Mouse (Mus musculus): Measurements from ENCODE around the gene Mbnl2. TPM values are rescaled to one million over a fixed set of nuclear protein-coding genes. Genes with fewer than 3 reads are reported as not detected.

Mbnl2 gene
- polyA plus RNA-seq, 1 experiment from 2014 or later: 28.9 TPM

GRCm38 (mm10) chr14:120291226-120291757 lies 15.8 kb downstream of the Mbnl2 start:
- Histone ChIP-seq H3K9me3 (replicated peaks) (no peaks in the 10 kb centered on the region), H3K4me2 (no peak overlapping the region), H3K36me3 (no peaks in the 10 kb centered on the region), H3K9ac (replicated peaks) (no peak overlapping the region), H3K27me3 (replicated peaks) (no peaks in the 10 kb centered on the region), H3K4me1 (peaks cover 28% of the 10 kb centered on the region), H3K4me3 (replicated peaks) (no peak overlapping the region), H3K27ac (replicated peaks) (no peak overlapping the region)
- 94% methylated on average over 13 of the region's 13 CpGs for WGBS
- no peak for ATAC-seq (ENCODE audit: low FRiP score)

- no peak overlapping the region for H3K4me2 ChIP-seq
- ATAC-seq (ENCODE audit: low FRiP score): no peak
- WGBS: 85% methylated on average over 5 of the region's 5 CpGs
- no peaks in the 10 kb centered on the region for H3K27me3 ChIP-seq (replicated peaks)
- H3K9me3 ChIP-seq (replicated peaks): no peaks in the 10 kb centered on the region
- H3K4me1 ChIP-seq: peaks cover 29% of the 10 kb centered on the region
- H3K36me3 ChIP-seq: no peaks in the 10 kb centered on the region
- no peak overlapping the region for H3K4me3 ChIP-seq (replicated peaks)
- H3K27ac ChIP-seq (replicated peaks): no peak overlapping the region
- no peak overlapping the region for H3K9ac ChIP-seq (replicated peaks)
These were observed 16.7 kb downstream of the Mbnl2 start for GRCm38 (mm10) chr14:120292133-120292532.

- no peaks in the 10 kb centered on the region for H3K9me3 ChIP-seq (replicated peaks)
- no peaks in the 10 kb centered on the region for H3K27me3 ChIP-seq (replicated peaks)
- H3K27ac ChIP-seq (replicated peaks): no peak overlapping the region
- WGBS: 86% methylated on average over 6 of the region's 6 CpGs
- no peak overlapping the region for H3K4me3 ChIP-seq (replicated peaks)
- H3K36me3 ChIP-seq: no peaks in the 10 kb centered on the region
- H3K4me2 ChIP-seq: no peak overlapping the region
- no peak overlapping the region for H3K9ac ChIP-seq (replicated peaks)
- peaks cover 29% of the 10 kb centered on the region for H3K4me1 ChIP-seq
- ATAC-seq (ENCODE audit: low FRiP score): no peak
These were observed 17.2 kb downstream of the Mbnl2 start for GRCm38 (mm10) chr14:120292617-120293195.

GRCm38 (mm10) chr14:120294480-120294879 lies 19.0 kb downstream of the Mbnl2 start:
- Histone ChIP-seq H3K9ac (replicated peaks) (no peak overlapping the region), H3K36me3 (no peaks in the 10 kb centered on the region), H3K4me2 (no peak overlapping the region), H3K27ac (replicated peaks) (no peak overlapping the region), H3K4me1 (peaks cover 25% of the 10 kb centered on the region), H3K27me3 (replicated peaks) (no peaks in the 10 kb centered on the region), H3K9me3 (replicated peaks) (no peaks in the 10 kb centered on the region), H3K4me3 (replicated peaks) (no peak overlapping the region)
- WGBS: 92% methylated on average over 6 of the region's 6 CpGs
- no peak for ATAC-seq (ENCODE audit: low FRiP score)

- Histone ChIP-seq H3K4me2 (no peak overlapping the region), H3K4me3 (replicated peaks) (no peak overlapping the region), H3K27me3 (replicated peaks) (no peaks in the 10 kb centered on the region), H3K9me3 (replicated peaks) (no peaks in the 10 kb centered on the region), H3K27ac (replicated peaks) (no peak overlapping the region; the same call in 1 of the 2 replicates), H3K9ac (replicated peaks) (no peak overlapping the region), H3K36me3 (no peaks in the 10 kb centered on the region), H3K4me1 (peaks cover 33% of the 10 kb centered on the region)
- no peak for ATAC-seq (ENCODE audit: low FRiP score)
- WGBS: 82% methylated on average over 13 of the region's 13 CpGs
These were observed 20.1 kb downstream of the Mbnl2 start for GRCm38 (mm10) chr14:120295355-120296220.

GRCm38 (mm10) chr14:120296231-120297006 lies 20.9 kb downstream of the Mbnl2 start:
- H3K27ac ChIP-seq (replicated peaks): 0 out of 2 replicates have a peak overlapping the region, but pooled peaks have one; percentile 10
- H3K9ac ChIP-seq (replicated peaks): no peak overlapping the region
- 72% methylated on average over 17 of the region's 17 CpGs for WGBS
- no peak overlapping the region for H3K4me3 ChIP-seq (replicated peaks)
- no peak for ATAC-seq (ENCODE audit: low FRiP score)
- no peaks in the 10 kb centered on the region for H3K36me3 ChIP-seq
- H3K27me3 ChIP-seq (replicated peaks): no peaks in the 10 kb centered on the region
- no peak overlapping the region for H3K4me2 ChIP-seq
- H3K9me3 ChIP-seq (replicated peaks): no peaks in the 10 kb centered on the region
- peaks cover 33% of the 10 kb centered on the region for H3K4me1 ChIP-seq

GRCm38 (mm10) chr14:120297137-120297749 lies 21.8 kb downstream of the Mbnl2 start:
- no peak overlapping the region for H3K4me3 ChIP-seq (replicated peaks)
- H3K4me2 ChIP-seq: 0 out of 2 replicates have a peak overlapping the region, but pooled peaks have one; percentile 15
- peaks cover 33% of the 10 kb centered on the region for H3K4me1 ChIP-seq
- no peaks in the 10 kb centered on the region for H3K27me3 ChIP-seq (replicated peaks)
- H3K9ac ChIP-seq (replicated peaks): no peak overlapping the region
- WGBS: 54% methylated on average over 16 of the region's 16 CpGs
- 0 out of 2 replicates have a peak overlapping the region, but pooled peaks have one; percentile 41 for H3K27ac ChIP-seq (replicated peaks)
- H3K36me3 ChIP-seq: no peaks in the 10 kb centered on the region
- H3K9me3 ChIP-seq (replicated peaks): no peaks in the 10 kb centered on the region
- no peak for ATAC-seq (ENCODE audit: low FRiP score)

GRCm38 (mm10) chr14:120297833-120298232 lies 22.4 kb downstream of the Mbnl2 start:
- 55% methylated on average over 6 of the region's 6 CpGs for WGBS
- H3K9ac ChIP-seq (replicated peaks): no peak overlapping the region
- ATAC-seq (ENCODE audit: low FRiP score): no peak
- H3K27me3 ChIP-seq (replicated peaks): no peaks in the 10 kb centered on the region
- peaks cover 34% of the 10 kb centered on the region for H3K4me1 ChIP-seq
- H3K4me2 ChIP-seq: no peak overlapping the region
- 0 out of 2 replicates have a peak overlapping the region, but pooled peaks have one; percentile 41 for H3K27ac ChIP-seq (replicated peaks)
- H3K4me3 ChIP-seq (replicated peaks): no peak overlapping the region
- H3K9me3 ChIP-seq (replicated peaks): no peaks in the 10 kb centered on the region
- H3K36me3 ChIP-seq: no peaks in the 10 kb centered on the region

GRCm38 (mm10) chr14:120298439-120298838 lies 23.0 kb downstream of the Mbnl2 start:
- no peak overlapping the region for H3K9ac ChIP-seq (replicated peaks)

GRCm38 (mm10) chr14:120299716-120300115 lies 24.2 kb downstream of the Mbnl2 start:
- no peak for ATAC-seq (ENCODE audit: low FRiP score)
- no peaks in the 10 kb centered on the region for H3K9me3 ChIP-seq (replicated peaks)
- no peak overlapping the region for H3K27ac ChIP-seq (replicated peaks)
- H3K4me3 ChIP-seq (replicated peaks): no peak overlapping the region
- no peaks in the 10 kb centered on the region for H3K36me3 ChIP-seq
- no peaks in the 10 kb centered on the region for H3K27me3 ChIP-seq (replicated peaks)
- no peak overlapping the region for H3K4me2 ChIP-seq
- H3K4me1 ChIP-seq: peaks cover 40% of the 10 kb centered on the region
- no peak overlapping the region for H3K9ac ChIP-seq (replicated peaks)
- WGBS: 61% methylated on average over 3 of the region's 3 CpGs

More at GRCm38 (mm10) chr14:120298439-120298838, 23.0 kb downstream of the Mbnl2 start:
- peaks cover 40% of the 10 kb centered on the region for H3K4me1 ChIP-seq
- no peak overlapping the region for H3K27ac ChIP-seq (replicated peaks)
- no peaks in the 10 kb centered on the region for H3K36me3 ChIP-seq
- H3K4me2 ChIP-seq: no peak overlapping the region
- ATAC-seq (ENCODE audit: low FRiP score): no peak
- no peaks in the 10 kb centered on the region for H3K9me3 ChIP-seq (replicated peaks)
- no peak overlapping the region for H3K4me3 ChIP-seq (replicated peaks)
- 85% methylated on average over 5 of the region's 5 CpGs for WGBS
- H3K27me3 ChIP-seq (replicated peaks): no peaks in the 10 kb centered on the region

GRCm38 (mm10) chr14:120300191-120300590 lies 24.7 kb downstream of the Mbnl2 start:
- Histone ChIP-seq H3K4me1 (peaks cover 40% of the 10 kb centered on the region), H3K9ac (replicated peaks) (no peak overlapping the region), H3K4me3 (replicated peaks) (no peak overlapping the region), H3K9me3 (replicated peaks) (no peaks in the 10 kb centered on the region), H3K27ac (replicated peaks) (no peak overlapping the region), H3K27me3 (replicated peaks) (no peaks in the 10 kb centered on the region), H3K4me2 (no peak overlapping the region), H3K36me3 (no peaks in the 10 kb centered on the region)
- 78% methylated on average over 4 of the region's 4 CpGs for WGBS
- no peak for ATAC-seq (ENCODE audit: low FRiP score)
